Mouse (Mus musculus): Measurements from ENCODE around the gene Edc4.
"Not testable (repeated sequence)": the region's sequence is repeated elsewhere in the genome, so short reads cannot be mapped to it uniquely, and the experiment has no call there.

The Edc4 gene

GRCm38 (mm10) chr8:105880754-105881520, at the start of gene Edc4:
TSS of gene Edc4 (plus strand) at chr8:105880881.
- peak; percentile 71 to 80 for DNase-seq (ENCODE audit: low spot score in 2 of 2)

DNA sequence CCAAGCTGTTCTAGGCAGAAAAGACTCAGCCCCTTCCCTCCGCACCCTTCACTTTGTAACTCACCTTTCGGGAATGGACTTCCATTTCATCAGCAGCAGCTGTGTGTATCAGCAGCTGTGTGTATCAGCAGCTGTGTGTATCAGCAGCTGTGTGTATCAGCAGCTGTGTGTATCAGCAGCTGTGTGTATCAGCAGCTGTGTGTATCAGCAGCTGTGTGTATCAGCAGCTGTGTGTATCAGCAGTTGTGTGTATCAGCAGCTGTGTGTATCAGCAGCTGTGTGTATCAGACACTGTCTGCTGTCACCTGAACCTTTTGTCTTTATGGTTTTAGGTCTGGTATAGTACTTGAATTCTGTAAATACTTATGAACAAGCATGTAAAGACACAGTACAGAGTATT, 46.9 kb upstream of the Edc4 start:
- not testable (repeated sequence) for DNase-seq (ENCODE audit: low spot score in 2 of 2)

GRCm38 (mm10) chr8:105835318-105835717, 45.4 kb upstream of the Edc4 start:
- DNase-seq (ENCODE audit: low spot score in 2 of 2), result peak; percentile 40 to 54

DNA sequence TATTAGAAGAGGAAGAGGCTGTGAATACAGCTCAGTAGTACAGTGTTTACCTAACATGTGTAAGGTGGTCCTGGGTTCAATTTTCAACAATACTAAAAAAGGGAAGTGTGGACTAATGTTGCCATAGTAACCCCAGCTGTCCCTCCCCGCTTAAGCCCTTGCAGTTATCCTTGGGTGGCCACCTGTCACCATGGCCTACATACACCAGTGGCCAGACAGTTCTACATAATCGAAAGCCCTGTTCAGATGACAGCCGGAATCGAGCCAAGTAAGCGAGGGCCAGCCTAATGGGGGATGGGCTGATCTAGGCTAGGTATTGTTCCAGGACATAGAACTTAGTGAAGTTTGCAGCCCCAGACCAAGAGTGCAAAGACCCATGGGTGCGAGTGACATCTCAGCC, 43.7 kb upstream of the Edc4 start:
- no peak for DNase-seq (ENCODE audit: low spot score in 2 of 2)

- DNase-seq (ENCODE audit: low spot score in 2 of 2), result no peak
Observed at GRCm38 (mm10) chr8:105839209-105839608, 41.5 kb upstream of the Edc4 start.

GRCm38 (mm10) chr8:105846678-105847077, 34.0 kb upstream of the Edc4 start:
- DNase-seq (ENCODE audit: low spot score in 2 of 2), result no peak

GRCm38 (mm10) chr8:105850014-105850413, 30.7 kb upstream of the Edc4 start:
- no peak for DNase-seq (ENCODE audit: low spot score in 2 of 2)

DNA sequence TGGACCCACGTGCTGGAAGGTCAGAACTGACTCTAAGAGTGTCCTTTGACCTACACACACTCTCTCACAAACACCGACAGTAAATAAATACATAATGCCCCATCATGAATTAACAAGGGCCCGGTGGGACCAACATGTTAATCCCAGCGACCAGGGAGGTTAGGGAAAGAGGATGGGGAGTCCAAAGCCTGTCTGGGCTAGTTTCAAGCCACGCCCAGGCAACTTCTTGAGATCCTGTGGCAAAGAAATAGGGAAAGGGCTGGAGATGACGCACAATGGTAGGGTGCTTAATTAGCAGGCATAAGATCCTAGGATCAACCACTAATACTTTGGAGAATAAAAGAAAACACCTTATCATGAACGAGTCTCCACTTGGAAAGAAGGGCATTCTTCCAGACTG, 30.1 kb upstream of the Edc4 start:
- DNase-seq (ENCODE audit: low spot score in 2 of 2), result no peak

- DNase-seq (ENCODE audit: low spot score in 2 of 2), result peak; percentile 86 to 89
Observed at GRCm38 (mm10) chr8:105851651-105852143, 29.0 kb upstream of the Edc4 start.

GRCm38 (mm10) chr8:105852146-105852729, 28.4 kb upstream of the Edc4 start:
- no peak for DNase-seq (ENCODE audit: low spot score in 2 of 2)

- no peak for DNase-seq (ENCODE audit: low spot score in 2 of 2)
Observed at GRCm38 (mm10) chr8:105853178-105853577, 27.5 kb upstream of the Edc4 start, which contains the start of gene Cenpt. TSS of gene Cenpt (minus strand) at chr8:105853278.

DNA sequence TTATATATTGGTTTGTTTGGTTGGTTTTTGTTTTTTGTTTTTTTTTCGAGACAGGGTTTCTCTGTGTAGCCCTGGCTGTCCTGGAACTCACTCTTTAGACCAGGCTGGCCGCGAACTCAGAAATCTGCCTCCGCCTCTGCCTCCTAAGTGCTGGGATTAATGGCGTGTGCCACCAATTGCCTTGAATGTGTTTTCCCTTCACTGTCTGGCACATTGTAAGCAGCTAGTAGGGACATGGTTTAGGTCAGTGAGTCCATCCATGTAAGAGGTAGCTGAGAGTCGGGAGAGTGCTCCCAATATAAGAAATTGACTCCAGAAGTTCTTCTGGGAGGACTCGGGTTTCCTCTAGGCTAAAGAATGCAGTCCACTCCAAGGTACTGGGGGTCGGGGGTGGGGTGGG, 26.4 kb upstream of the Edc4 start:
- DNase-seq (ENCODE audit: low spot score in 2 of 2), result no peak

- DNase-seq (ENCODE audit: low spot score in 2 of 2), result peak; percentile 85 to 86
Observed at GRCm38 (mm10) chr8:105854715-105855216, 25.9 kb upstream of the Edc4 start, which contains the start of gene Thap11. TSS of gene Thap11 (plus strand) at chr8:105855132.

GRCm38 (mm10) chr8:105855248-105856167, 25.2 kb upstream of the Edc4 start:
- DNase-seq (ENCODE audit: low spot score in 2 of 2), result peak; percentile 39 to 58

GRCm38 (mm10) chr8:105856168-105856835, 24.4 kb upstream of the Edc4 start:
- DNase-seq (ENCODE audit: low spot score in 2 of 2), result no peak

GRCm38 (mm10) chr8:105858495-105858894, 22.2 kb upstream of the Edc4 start:
- no peak for DNase-seq (ENCODE audit: low spot score in 2 of 2)

- DNase-seq (ENCODE audit: low spot score in 2 of 2), result no peak
Observed at GRCm38 (mm10) chr8:105859314-105859713, 21.4 kb upstream of the Edc4 start.

DNA sequence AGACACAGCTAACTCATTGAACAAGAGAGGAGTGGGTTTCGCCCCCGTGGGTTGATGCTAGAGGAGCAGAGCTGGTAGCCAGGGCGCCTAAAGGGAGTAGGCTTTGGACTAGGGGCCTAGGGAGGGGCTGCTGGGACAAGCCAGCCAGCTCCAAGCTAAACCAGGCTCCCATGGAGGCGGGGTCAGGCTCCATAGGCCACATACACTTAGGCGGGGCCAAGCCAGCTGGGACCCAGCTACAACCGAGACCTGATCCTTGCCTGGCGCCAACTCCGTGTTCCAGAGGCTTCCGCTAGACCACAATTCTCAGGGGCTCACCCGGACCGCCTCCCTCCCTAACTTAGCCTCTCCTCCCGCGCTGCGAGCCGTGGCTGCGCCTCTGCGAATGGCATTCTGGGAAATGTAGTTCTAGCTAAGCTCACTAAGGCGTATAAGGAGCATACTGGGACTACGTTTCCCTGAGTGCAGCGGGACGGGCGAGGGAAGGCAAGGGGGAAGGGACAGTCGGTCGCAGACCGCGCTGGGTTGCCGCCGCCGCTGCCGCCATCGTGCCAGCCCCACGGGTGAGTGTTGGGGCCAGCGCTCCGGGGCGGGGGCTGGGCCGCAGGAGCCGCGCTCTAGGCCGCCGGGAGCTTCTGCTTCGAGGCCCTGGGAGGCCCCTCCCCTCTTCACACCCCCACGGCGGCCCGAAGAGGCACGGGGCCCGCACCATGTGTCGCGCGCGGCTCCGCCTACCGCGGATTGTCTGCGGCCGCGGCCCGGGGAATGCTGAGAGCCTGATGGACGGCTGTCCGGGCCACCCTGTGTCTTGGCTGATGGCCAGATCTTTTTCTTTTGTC, 20.3 kb upstream of the Edc4 start, which contains the start of gene Nutf2:
Gene Nutf2 (plus strand): TSS at position 438 of the 839 bp plus-strand sequence.
- peak; percentile 91 to 94 for DNase-seq (ENCODE audit: low spot score in 2 of 2)

DNA sequence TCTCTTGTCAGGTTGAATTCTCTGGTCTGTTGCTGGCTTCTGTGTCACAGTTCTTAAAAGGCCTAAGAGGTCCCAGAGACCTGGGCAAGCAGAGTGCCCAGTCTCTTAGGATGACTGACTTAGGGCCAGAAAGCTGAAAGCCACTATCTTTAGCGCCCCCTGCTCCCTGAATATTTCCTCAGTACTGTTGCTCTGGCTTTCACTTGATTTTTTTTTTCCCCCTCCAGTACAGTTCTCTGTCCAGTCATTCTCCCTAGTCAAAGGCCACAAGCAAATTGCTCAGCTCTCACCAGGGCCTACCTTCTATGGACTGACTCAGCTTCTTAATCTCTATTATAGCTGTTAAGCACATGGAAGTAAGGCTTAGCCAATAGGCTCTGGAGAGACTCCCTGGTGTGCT, 18.7 kb upstream of the Edc4 start:
- DNase-seq (ENCODE audit: low spot score in 2 of 2), result no peak

- DNase-seq (ENCODE audit: low spot score in 2 of 2), result no peak
Observed at GRCm38 (mm10) chr8:105866364-105867029, 14.2 kb upstream of the Edc4 start.
